Mouse (Mus musculus) E14TG2a.4 (cell line): ENCODE measurements around the gene Kdm2a.
A peak's percentile ranks its signal among the peaks of the same experiment; 100 is the strongest.

Experiments used
- H3K27me3 ChIP-seq: 2 replicates; pipeline ENCODE4 v1.6.1; 2014; ENCODE audit warnings: low read length, control low read depth; ENCODE audit not compliant: insufficient read depth
- H3K36me3 ChIP-seq: 2 replicates; pipeline ENCODE4 v1.6.1; 2014; ENCODE audit warnings: low read length, control low read depth; ENCODE audit not compliant: insufficient read depth
- H3K4me1 ChIP-seq: replicated peaks from 2 replicates; pipeline ENCODE4 v1.6.1; 2014; ENCODE audit warnings: low read depth, low read length, control low read depth
- H3K4me3 ChIP-seq: replicated peaks from 2 replicates; pipeline ENCODE4 v1.5.1; 2014; ENCODE audit warnings: mild to moderate bottlenecking, low read length
- H3K9me3 ChIP-seq: 2 replicates; pipeline ENCODE4 v1.6.1; 2014; ENCODE audit warnings: low read length, control low read depth
- CTCF ChIP-seq: conservative IDR thresholded peaks from 2 replicates; pipeline ENCODE4 v1.5.1; 2014; ENCODE audit warnings: low read length
- NANOG ChIP-seq: IDR thresholded peaks from 2 replicates; pipeline ENCODE4 v1.6.1; 2014; ENCODE audit warnings: borderline replicate concordance, low read length, mixed read lengths
- POU5F1 ChIP-seq: IDR thresholded peaks from 2 replicates; pipeline ENCODE4 v1.6.1; 2014; ENCODE audit warnings: low read length, borderline replicate concordance

Kdm2a gene

DNA sequence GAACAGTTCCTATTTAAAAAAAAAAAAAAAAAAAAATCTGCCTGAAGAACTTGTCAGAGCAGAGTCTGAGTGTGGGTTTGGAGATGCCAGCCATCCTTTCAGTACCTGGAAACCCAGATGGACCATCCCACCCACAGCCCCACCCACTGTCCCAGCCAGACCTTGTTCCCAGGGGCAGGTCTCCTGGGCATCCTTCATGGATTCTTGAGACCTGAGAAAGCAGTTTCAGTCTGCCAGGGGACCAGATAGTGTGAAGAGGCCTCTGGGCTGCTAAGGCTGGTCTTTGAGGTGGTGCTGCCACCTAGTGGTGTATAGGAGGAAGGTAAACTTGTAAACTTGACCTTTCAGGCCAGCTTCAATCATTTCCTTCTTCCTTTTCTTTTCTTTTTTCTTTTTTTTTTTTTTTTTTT lies 88.3 kb downstream of the Kdm2a start:
- no peak for TF ChIP-seq POU5F1
- TF ChIP-seq CTCF, result peak; percentile 53
- no peak for TF ChIP-seq NANOG
- H3K36me3 ChIP-seq, result no peaks in the 10 kb centered on the region
- no peaks in the 10 kb centered on the region for H3K9me3 ChIP-seq
- no peak overlapping the region for H3K4me3 ChIP-seq
- peaks cover 13% of the 10 kb centered on the region for H3K4me1 ChIP-seq
- peaks cover 8% of the 10 kb centered on the region; the same call in 1 of the 2 replicates for H3K27me3 ChIP-seq

DNA sequence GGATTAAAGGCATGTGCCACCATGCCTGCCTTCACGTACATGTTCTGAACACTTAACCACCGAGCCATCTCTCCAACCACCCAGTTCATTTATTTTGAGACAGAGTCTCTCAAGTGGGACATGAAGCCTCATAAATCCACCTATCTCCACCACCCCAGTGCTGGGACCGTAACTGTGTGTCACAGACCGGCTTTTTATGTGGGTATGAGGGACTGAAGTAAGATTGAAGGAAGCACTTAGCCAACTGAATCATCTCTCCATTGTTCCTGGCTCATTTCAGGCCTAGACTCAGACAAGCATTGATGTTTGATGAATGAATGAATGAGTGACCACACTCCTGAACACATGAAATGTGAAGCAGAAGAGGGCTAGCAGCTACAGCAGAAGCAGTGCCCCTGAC lies 88.8 kb downstream of the Kdm2a start:
- no peaks in the 10 kb centered on the region for H3K36me3 ChIP-seq
- H3K9me3 ChIP-seq, result no peaks in the 10 kb centered on the region
- H3K27me3 ChIP-seq, result peaks cover 8% of the 10 kb centered on the region; the same call in 1 of the 2 replicates
- H3K4me1 ChIP-seq, result peaks cover 18% of the 10 kb centered on the region
- TF ChIP-seq POU5F1 (no peak), CTCF (no peak), NANOG (no peak)
- no peak overlapping the region for H3K4me3 ChIP-seq

DNA sequence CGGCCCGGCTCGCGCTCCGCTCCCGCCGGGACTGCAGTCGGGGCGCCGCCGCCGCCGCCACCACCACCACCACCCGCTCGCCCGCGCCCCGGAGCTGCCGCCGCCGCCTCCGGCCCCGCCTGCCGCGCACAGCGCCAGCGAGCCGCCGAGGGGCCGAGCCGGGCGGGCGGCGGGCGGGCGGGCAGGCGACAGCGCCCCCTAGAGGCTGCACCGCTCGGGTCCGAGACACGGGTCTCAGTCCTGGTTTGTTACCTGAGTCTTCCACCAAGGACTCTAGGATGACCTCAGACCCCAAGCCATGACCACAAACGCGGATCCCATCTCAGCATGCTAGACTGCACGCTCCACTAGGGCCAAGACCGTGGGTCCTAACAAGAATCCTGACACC lies 91.9 kb downstream of the Kdm2a start, which contains the start of gene Grk2:
Gene Grk2 (minus strand): TSS at position 33 of the 388 bp plus-strand sequence.
- TF ChIP-seq POU5F1 (no peak), CTCF (peak; percentile 11; the same call in 1 of the 2 replicates)
- Histone ChIP-seq H3K9me3 (no peaks in the 10 kb centered on the region), H3K4me1 (peaks cover 49% of the 10 kb centered on the region), H3K36me3 (peaks cover 7% of the 10 kb centered on the region; the same call in 1 of the 2 replicates), H3K4me3 (peak within 1 kb of the TSS; percentile 95), H3K27me3 (peaks cover 8% of the 10 kb centered on the region; the same call in 1 of the 2 replicates)

DNA sequence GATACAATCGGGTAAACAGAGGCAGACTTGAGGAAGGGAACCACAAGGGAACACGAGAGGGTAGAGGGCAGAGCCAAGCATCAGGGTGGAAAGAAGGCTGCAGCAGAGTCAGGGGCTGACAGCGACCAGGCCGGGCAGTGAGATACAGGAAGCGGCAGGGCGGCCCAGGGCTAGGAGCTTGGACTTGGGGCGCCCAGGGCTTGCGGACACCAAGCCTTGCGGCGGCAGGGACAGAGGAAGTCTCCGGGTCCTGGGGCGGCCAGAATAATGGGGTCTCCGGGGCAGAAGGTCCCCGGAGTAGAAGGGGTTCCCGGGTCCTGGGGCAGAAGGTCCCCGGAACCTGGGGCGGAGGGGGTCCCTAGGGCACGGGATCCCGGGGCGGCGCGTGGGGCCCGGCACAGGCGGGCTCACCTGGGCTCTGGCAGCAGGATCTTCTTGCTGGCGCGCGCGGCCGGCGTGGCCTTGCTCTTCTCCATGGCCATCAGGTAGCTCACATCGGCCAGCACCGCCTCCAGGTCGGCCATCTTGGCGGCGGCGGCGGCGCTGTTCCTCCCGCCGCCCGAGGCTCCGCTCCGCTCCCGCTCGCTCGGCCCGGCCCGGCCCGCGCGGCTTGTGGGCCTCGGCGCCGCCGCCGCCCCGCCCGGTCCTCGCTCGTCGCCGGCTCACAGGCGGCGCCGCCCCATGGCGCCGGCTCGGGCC lies 92.4 kb downstream of the Kdm2a start:
- peak overlapping the region; percentile 95 for H3K4me3 ChIP-seq
- peaks cover 54% of the 10 kb centered on the region for H3K4me1 ChIP-seq
- peaks cover 8% of the 10 kb centered on the region; the same call in 1 of the 2 replicates for H3K27me3 ChIP-seq
- TF ChIP-seq CTCF, result no peak
- TF ChIP-seq POU5F1, result no peak
- TF ChIP-seq NANOG, result no peak
- no peaks in the 10 kb centered on the region for H3K9me3 ChIP-seq
- H3K36me3 ChIP-seq, result peaks cover 7% of the 10 kb centered on the region; the same call in 1 of the 2 replicates

DNA sequence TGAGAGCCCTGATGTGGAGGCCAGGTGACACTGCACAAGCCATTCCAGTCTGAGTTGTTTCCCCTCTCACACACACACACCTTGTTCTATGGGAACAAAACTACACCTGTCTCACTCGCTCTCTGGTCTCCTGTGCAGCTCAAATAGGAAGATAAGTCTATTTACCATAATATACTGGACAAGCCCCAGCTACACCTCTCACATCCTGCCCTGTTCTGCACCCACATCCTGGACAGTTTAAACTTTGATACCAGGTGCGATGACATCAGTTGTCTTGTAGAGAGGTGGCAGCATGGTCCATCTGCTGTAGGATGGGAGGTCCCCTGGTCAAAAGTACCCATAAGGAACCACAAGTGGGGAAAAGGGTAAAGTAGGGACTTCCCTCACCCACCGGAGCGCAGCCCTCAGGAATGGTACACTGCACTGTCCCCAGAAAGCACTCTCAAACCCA lies 93.2 kb downstream of the Kdm2a start:
- no peak for TF ChIP-seq CTCF
- H3K9me3 ChIP-seq, result no peaks in the 10 kb centered on the region
- H3K36me3 ChIP-seq, result peaks cover 7% of the 10 kb centered on the region; the same call in 1 of the 2 replicates
- peak overlapping the region; percentile 95 for H3K4me3 ChIP-seq
- peaks cover 62% of the 10 kb centered on the region for H3K4me1 ChIP-seq
- H3K27me3 ChIP-seq, result peaks cover 8% of the 10 kb centered on the region; the same call in 1 of the 2 replicates

DNA sequence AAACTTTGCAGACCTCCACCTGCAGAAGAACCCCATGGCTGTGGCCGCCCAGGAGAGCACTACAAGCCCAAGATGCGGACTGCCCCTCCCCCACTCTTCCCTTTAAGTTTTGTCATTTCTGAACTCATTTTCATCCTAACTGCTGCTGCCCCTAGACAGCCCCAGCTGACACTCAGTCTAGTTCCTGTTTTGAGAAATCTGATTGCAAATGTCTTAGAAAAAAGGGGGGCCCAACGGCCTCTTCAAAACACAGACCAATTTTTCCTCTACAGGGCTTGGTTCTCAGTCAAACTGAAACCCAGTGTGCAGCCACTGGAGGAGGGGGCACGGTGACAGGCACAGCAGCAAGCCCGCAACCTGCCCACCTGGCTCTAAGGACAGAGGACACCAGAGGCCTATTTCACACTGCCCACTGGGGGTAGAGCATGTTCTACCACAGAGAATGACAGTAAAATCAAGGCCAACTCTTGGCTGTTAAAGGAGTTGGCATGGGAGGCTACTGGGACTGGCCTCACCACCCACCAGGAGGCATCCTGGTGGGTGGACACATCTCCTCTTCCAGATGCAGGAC lies 93.7 kb downstream of the Kdm2a start:
- TF ChIP-seq NANOG (no peak), POU5F1 (no peak), CTCF (no peak)
- peaks cover 8% of the 10 kb centered on the region; the same call in 1 of the 2 replicates for H3K27me3 ChIP-seq

DNA sequence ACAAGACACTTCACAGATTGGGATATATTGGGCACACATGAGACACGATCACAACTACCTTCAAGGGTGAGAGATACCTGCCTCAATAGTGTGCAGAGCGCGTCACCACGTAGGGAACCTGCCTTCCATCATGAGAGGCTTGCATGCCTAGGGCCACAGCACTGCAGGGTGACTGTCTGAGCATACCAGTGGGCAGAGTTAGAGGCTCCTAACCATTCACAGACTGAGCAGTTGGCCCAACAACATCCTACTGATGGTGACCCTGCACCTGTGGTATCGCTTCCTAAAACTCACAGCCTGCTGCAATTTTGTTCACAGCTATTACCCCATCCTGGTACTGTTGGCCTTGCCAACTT lies 94.5 kb downstream of the Kdm2a start:
- no peaks in the 10 kb centered on the region for H3K9me3 ChIP-seq
- H3K4me1 ChIP-seq, result peaks cover 75% of the 10 kb centered on the region
- H3K27me3 ChIP-seq, result peaks cover 8% of the 10 kb centered on the region; the same call in 1 of the 2 replicates
- no peak overlapping the region for H3K4me3 ChIP-seq
- H3K36me3 ChIP-seq, result peaks cover 13% of the 10 kb centered on the region; the same call in 1 of the 2 replicates
- TF ChIP-seq NANOG (no peak), CTCF (no peak), POU5F1 (no peak)

More for the DNA sequence above, 93.7 kb downstream of the Kdm2a start:
- H3K36me3 ChIP-seq, result peaks cover 7% of the 10 kb centered on the region; the same call in 1 of the 2 replicates
- H3K4me3 ChIP-seq, result peak overlapping the region; percentile 95
- H3K9me3 ChIP-seq, result no peaks in the 10 kb centered on the region
- peaks cover 67% of the 10 kb centered on the region for H3K4me1 ChIP-seq

DNA sequence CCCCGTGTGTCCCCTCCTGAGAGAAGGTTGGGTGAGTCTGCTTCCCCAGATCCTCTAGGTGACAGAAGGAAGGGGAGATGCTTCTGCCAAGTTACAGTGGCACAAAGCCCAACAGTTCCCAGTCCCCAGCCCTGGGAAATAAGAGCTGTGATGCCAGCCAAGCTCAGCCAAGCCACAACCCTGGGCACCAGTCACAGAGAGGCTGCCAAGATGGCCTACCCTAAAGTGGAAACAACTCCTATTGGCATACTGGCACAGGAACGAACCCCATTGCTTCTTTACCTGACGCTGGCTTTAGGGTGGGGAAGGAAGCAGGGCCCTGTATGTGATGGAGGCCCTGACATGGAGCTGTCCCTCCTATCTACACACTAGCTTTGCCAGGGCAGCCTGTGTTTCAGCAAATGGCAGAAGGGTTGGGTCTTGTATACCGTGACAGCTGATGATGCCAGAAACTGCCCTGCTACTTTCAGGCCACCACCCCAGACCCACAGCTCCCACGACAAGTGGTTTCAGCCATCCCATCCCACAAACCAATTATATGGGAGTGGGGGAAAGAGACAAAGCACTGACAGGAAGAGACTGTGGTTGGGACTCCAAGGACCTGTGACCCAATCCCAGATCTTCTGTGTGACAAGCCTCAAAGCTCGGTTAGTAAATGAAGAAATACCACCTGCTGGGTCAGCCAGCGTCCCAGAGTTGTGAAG lies 95.0 kb downstream of the Kdm2a start:
- H3K9me3 ChIP-seq, result no peaks in the 10 kb centered on the region
- peaks cover 13% of the 10 kb centered on the region; the same call in 1 of the 2 replicates for H3K36me3 ChIP-seq
- H3K4me3 ChIP-seq, result peak overlapping the region; percentile 51
- H3K4me1 ChIP-seq, result peaks cover 80% of the 10 kb centered on the region
- no peak for TF ChIP-seq NANOG
- TF ChIP-seq CTCF, result no peak
- TF ChIP-seq POU5F1, result no peak
- H3K27me3 ChIP-seq, result peaks cover 5% of the 10 kb centered on the region; the same call in 1 of the 2 replicates
